Mouse (Mus musculus) midbrain, embryonic 14.5 days (tissue): ENCODE data around the gene Fam205a2. TPM values are rescaled to one million over a fixed set of nuclear protein-coding genes. Genes with fewer than 3 reads are reported as not detected.
"Not testable (repeated sequence)": the region's sequence is repeated elsewhere in the genome, so short reads cannot be mapped to it uniquely, and the experiment has no call there.

Source experiments
- ATAC-seq: fragments of 200-750 bp; cut with Nextera tagmentation; 2 replicates; pipeline ENCODE4 v1.8.0; 2017; ENCODE audit warnings: moderate number of reproducible peaks, moderate library complexity; ENCODE audit not compliant: low FRiP score, low TSS enrichment
- DNase-seq: peaks from one replicate; pipeline ENCODE4 v3.0.0-alpha.2; 2015
- H3K27ac ChIP-seq: fragments of 300-500 bp; sonication (generic); replicated peaks from 2 replicates; pipeline ENCODE4 v1.5.1; 2014; ENCODE audit warnings: mild to moderate bottlenecking, low read depth, low read length, moderate library complexity
- H3K27me3 ChIP-seq: fragments of 300-500 bp; sonication (generic); 2 replicates; pipeline ENCODE4 v1.6.1; 2014; ENCODE audit warnings: low read length, control low read depth, mixed read lengths; ENCODE audit not compliant: control insufficient read depth, insufficient read depth
- H3K36me3 ChIP-seq: fragments of 300-500 bp; sonication (generic); 2 replicates; pipeline ENCODE4 v1.6.1; 2014; ENCODE audit warnings: low read length, control low read depth; ENCODE audit not compliant: control insufficient read depth, insufficient read depth
- H3K4me1 ChIP-seq: fragments of 300-500 bp; sonication (generic); 2 replicates; pipeline ENCODE4 v1.6.1; 2014; ENCODE audit warnings: mild to moderate bottlenecking, antibody characterized with exemption, low read length, control low read depth; ENCODE audit not compliant: control insufficient read depth, insufficient read depth
- H3K4me2 ChIP-seq: fragments of 300-500 bp; sonication (generic); 2 replicates; pipeline ENCODE4 v1.6.1; 2014; ENCODE audit warnings: mild to moderate bottlenecking, low read length, moderate library complexity
- H3K4me3 ChIP-seq: fragments of 300-500 bp; sonication (generic); replicated peaks from 2 replicates; pipeline ENCODE4 v1.5.1; 2014; ENCODE audit warnings: low read depth, low read length
- H3K9ac ChIP-seq: fragments of 300-500 bp; sonication (generic); replicated peaks from 2 replicates; pipeline ENCODE4 v1.6.1; 2014; ENCODE audit warnings: mild to moderate bottlenecking, low read length, moderate library complexity
- H3K9me3 ChIP-seq: fragments of 300-500 bp; sonication (generic); 2 replicates; pipeline ENCODE4 v1.6.1; 2016; ENCODE audit warnings: low read length, control low read depth, mixed read lengths; ENCODE audit not compliant: control insufficient read depth
- WGBS: fragments of 180-500 bp; shearing (Covaris S2); extraction: QIAGEN DNeasy Blood & Tissue Kit; methylation state at CpG from one replicate; pipeline ENCODE4 v1.1.7; 2014; 5-methylcytosine and 5-hydroxymethylcytosine counted together
- polyA plus RNA-seq: library from polyadenylated mRNA; unstranded; fragments of >200 nt; fragmentation: Nextera tagmentation; extraction: Ambion mirVana; gene quantifications from 2 replicates; pipeline ENCODE4 v1.2.1, GENCODE M21; 2014

Fam205a2 gene
- not detected in 2 replicates for polyA plus RNA-seq

DNA sequence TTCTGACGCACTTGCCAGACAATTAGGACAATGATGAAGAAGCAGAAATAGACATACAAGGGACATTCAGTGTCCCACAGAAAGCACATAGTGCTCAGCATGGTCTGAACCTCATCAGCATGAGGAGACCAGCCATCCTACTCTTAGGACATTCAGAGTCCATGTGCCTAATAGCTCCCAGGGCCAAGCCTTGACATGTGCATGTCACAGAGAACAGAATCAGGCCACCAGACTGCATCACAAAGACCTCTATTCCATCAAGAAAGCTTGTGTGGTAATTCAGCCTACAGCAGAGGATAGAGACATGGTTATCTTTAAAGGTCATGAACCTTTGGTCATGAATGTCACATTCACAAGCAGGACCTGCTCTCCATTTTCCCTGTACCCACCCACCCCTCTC lies at the start of gene Fam205a2:
TSS of gene Fam205a2 (minus strand) at position 101 of the 400 bp plus-strand sequence.
- H3K4me3 ChIP-seq, ATAC-seq, H3K27me3 ChIP-seq, H3K4me1 ChIP-seq, H3K27ac ChIP-seq, H3K9me3 ChIP-seq, DNase-seq, H3K36me3 ChIP-seq, H3K9ac ChIP-seq, H3K4me2 ChIP-seq: not testable (repeated sequence)
- WGBS = no CpG with 5 or more reads among the region's 1 CpGs

Other genes starting within 250 kb of the Fam205a2 start
- gene Gm21953, start 233.9 kb downstream of the Fam205a2 start, polyA plus RNA-seq = not detected in 2 replicates
- gene Fam205a3, start 209.8 kb downstream of the Fam205a2 start, polyA plus RNA-seq = not detected in 2 replicates
- not detected in 2 replicates for gene Gm21586, start 88.8 kb downstream of the Fam205a2 start, polyA plus RNA-seq
- gene Gm2163, start 61.4 kb downstream of the Fam205a2 start, polyA plus RNA-seq = 0.13 and 0.62 TPM in 2 replicates
- gene Gm10591, start 84.0 kb upstream of the Fam205a2 start, polyA plus RNA-seq = not detected in 2 replicates
- not detected in 2 replicates for gene Gm2564, start 101.5 kb upstream of the Fam205a2 start, polyA plus RNA-seq
- not detected in 2 replicates for gene Ccl27b, start 127.1 kb upstream of the Fam205a2 start, polyA plus RNA-seq
- gene Il11ra2, start 133.7 kb upstream of the Fam205a2 start, polyA plus RNA-seq = not detected in 2 replicates
- 0.51 TPM in 2 replicates for gene 4930578G10Rik, start 207.4 kb upstream of the Fam205a2 start, polyA plus RNA-seq
- 0.61 TPM in 1 of 2 replicates, not detected in the other for gene Ccl19, start 228.4 kb upstream of the Fam205a2 start, polyA plus RNA-seq
- 0.84 TPM in 1 of 2 replicates, not detected in the other for gene Ccl21a, start 245.8 kb upstream of the Fam205a2 start, polyA plus RNA-seq